Comparison of ENCODE assay signal across 23 mouse cellular contexts in the genomic region with DNA sequence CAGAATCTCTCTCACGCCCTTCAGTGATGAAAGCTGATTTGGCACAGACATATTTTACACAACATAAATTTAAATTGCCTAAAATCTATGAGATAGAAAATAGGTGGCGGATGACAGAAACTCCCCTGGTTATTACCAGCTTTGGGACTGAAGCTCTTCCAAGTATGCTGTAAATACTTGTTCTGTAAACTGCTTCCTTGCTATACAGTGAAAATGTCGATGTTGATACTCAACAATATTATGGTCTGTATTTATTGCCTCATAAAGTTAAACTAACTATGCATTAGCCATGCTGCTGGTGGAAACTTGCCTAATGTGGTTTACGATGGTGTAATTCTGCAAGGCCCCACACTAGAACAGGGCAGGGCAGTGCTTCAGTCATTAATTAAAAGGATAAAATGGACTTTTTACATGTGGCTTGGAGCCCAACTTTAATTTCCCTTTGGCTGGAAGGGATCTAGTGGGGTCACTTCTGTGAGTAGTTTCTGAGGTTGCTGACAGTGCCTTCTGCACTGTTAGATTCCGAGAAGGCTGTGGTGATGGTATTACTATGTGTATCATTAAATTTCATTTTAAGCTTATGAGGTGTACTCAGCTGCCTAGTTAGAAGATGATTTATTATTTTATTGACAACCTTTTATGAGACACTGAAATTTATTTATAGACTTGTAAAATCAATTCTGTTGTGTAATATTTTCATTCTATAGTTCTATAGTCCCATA.
DNase-seq lines count a peak whose midpoint lies in the region; ATAC-seq and TF ChIP-seq lines count a peak whose summit lies in the region.
"Had no signal": no experiment of that assay in that cellular context is flagged by ENCODE, and none has a peak within 500 bp of the region (broad histone marks: within the 10 kb centered on the region; RNA-seq: fewer than 3 reads in every experiment).

No protein-coding gene starts in this region.

- 45% methylated on average over 5 of the region's 5 CpGs for WGBS in kidney, embryonic 16.5 days
- WGBS in lung, postnatal 0 days, result 55% methylated on average over 5 of the region's 5 CpGs
- 38% methylated on average over 5 of the region's 5 CpGs for WGBS in limb, embryonic 12.5 days
- WGBS in neural tube, embryonic 15.5 days, result 61% methylated on average over 5 of the region's 5 CpGs
- 93% methylated on average over 5 of the region's 5 CpGs for WGBS in forebrain, embryonic 13.5 days

- H3K4me1 ChIP-seq in kidney, embryonic 16.5 days (ENCODE audit: insufficient read depth, low read length), result no peaks in the 10 kb centered on the region
- no peaks in the 10 kb centered on the region for H3K4me1 ChIP-seq in lung, postnatal 0 days (ENCODE audit: insufficient read depth, low read depth, low read length)
- peaks cover 2% of the 10 kb centered on the region; the same call in 1 of the 2 replicates for H3K4me1 ChIP-seq in limb, embryonic 12.5 days (replicated peaks)
- no peaks in the 10 kb centered on the region for H3K4me1 ChIP-seq in neural tube, embryonic 15.5 days
- H3K4me1 ChIP-seq in forebrain, embryonic 13.5 days, result no peaks in the 10 kb centered on the region
- H3K4me1 ChIP-seq: embryonic facial prominence, embryonic 12.5 days; heart, embryonic 15.5 days; hindbrain, embryonic 13.5 days; midbrain, embryonic 10.5 days had no signal

- ATAC-seq in kidney, embryonic 16.5 days (ENCODE audit: low FRiP score, low TSS enrichment), result peak; percentile 79
- ATAC-seq in lung, postnatal 0 days, result no peak
- ATAC-seq in limb, embryonic 12.5 days (ENCODE audit: insufficient number of reproducible peaks, insufficient read depth, low FRiP score, low TSS enrichment, low read depth), result peak; percentile 93
- peak; percentile 80 for ATAC-seq in neural tube, embryonic 15.5 days (ENCODE audit: low FRiP score)
- ATAC-seq in forebrain, embryonic 13.5 days, result no peak
- ATAC-seq: midbrain, embryonic 16.5 days had no signal

- no peak overlapping the region for H3K27ac ChIP-seq in kidney, embryonic 16.5 days (ENCODE audit: low read length)
- no peak overlapping the region for H3K27ac ChIP-seq in lung, postnatal 0 days (ENCODE audit: low read length)
- no peak overlapping the region for H3K27ac ChIP-seq in limb, embryonic 12.5 days
- H3K27ac ChIP-seq in neural tube, embryonic 15.5 days (replicated peaks), result no peak overlapping the region
- H3K27ac ChIP-seq in forebrain, embryonic 13.5 days, result no peak overlapping the region
- H3K27ac ChIP-seq: embryonic facial prominence, embryonic 12.5 days; gastrocnemius, adult 2 months; heart, embryonic 15.5 days; hindbrain, embryonic 13.5 days; layer of hippocampus, adult 2 months; midbrain, embryonic 10.5 days had no signal

- no peak overlapping the region for H3K4me3 ChIP-seq in kidney, embryonic 16.5 days (ENCODE audit: low read length)
- H3K4me3 ChIP-seq in lung, postnatal 0 days (ENCODE audit: low read depth, low read length), result no peak overlapping the region
- H3K4me3 ChIP-seq in limb, embryonic 12.5 days (replicated peaks), result no peak overlapping the region
- H3K4me3 ChIP-seq in neural tube, embryonic 15.5 days (replicated peaks), result no peak overlapping the region
- H3K4me3 ChIP-seq in forebrain, embryonic 13.5 days, result no peak overlapping the region
- H3K4me3 ChIP-seq: embryonic facial prominence, embryonic 12.5 days; gastrocnemius, adult 2 months; heart, embryonic 15.5 days; hindbrain, embryonic 13.5 days; layer of hippocampus, adult 2 months; midbrain, embryonic 10.5 days; myocyte had no signal

- no peak overlapping the region for H3K9ac ChIP-seq in kidney, embryonic 16.5 days (replicated peaks; ENCODE audit: low read length)
- no peak overlapping the region for H3K9ac ChIP-seq in lung, postnatal 0 days (replicated peaks; ENCODE audit: low read depth)
- H3K9ac ChIP-seq in limb, embryonic 12.5 days (replicated peaks), result no peak overlapping the region
- no peak overlapping the region for H3K9ac ChIP-seq in neural tube, embryonic 15.5 days (replicated peaks)
- H3K9ac ChIP-seq in forebrain, embryonic 13.5 days, result no peak overlapping the region
- H3K9ac ChIP-seq: embryonic facial prominence, embryonic 12.5 days; heart, embryonic 15.5 days; hindbrain, embryonic 13.5 days had no signal

- H3K9me3 ChIP-seq in kidney, embryonic 16.5 days (ENCODE audit: low read length), result peaks cover 11% of the 10 kb centered on the region
- no peaks in the 10 kb centered on the region for H3K9me3 ChIP-seq in lung, postnatal 0 days (ENCODE audit: low read length)
- H3K9me3 ChIP-seq in limb, embryonic 12.5 days, result peaks cover 6% of the 10 kb centered on the region
- H3K9me3 ChIP-seq in neural tube, embryonic 15.5 days (replicated peaks), result no peaks in the 10 kb centered on the region
- H3K9me3 ChIP-seq in forebrain, embryonic 13.5 days (replicated peaks), result no peaks in the 10 kb centered on the region
- H3K9me3 ChIP-seq: embryonic facial prominence, embryonic 12.5 days; hindbrain, embryonic 13.5 days; midbrain, embryonic 10.5 days had no signal

- no peak for DNase-seq in kidney, postnatal 36 days
- DNase-seq in lung, postnatal 0 days (ENCODE audit: low spot score), result peak; percentile 18
- DNase-seq in lung, postnatal 10 days, result no peak
- DNase-seq: adrenal gland, postnatal 10 days; cerebellum, adult 2 months; cerebellum, postnatal 25 days; gastrocnemius, adult 2 months; heart, postnatal 36 days; layer of hippocampus, postnatal 36 days; retina, postnatal 1 day; right cerebral cortex, postnatal 25 days; spleen, adult 18-20 months had no signal

- H3K27me3 ChIP-seq in kidney, embryonic 16.5 days (ENCODE audit: insufficient read depth, low read length), result no peaks in the 10 kb centered on the region
- H3K27me3 ChIP-seq in lung, postnatal 0 days (replicated peaks; ENCODE audit: insufficient read depth, low read length), result no peaks in the 10 kb centered on the region
- no peaks in the 10 kb centered on the region for H3K27me3 ChIP-seq in limb, embryonic 12.5 days
- no peaks in the 10 kb centered on the region for H3K27me3 ChIP-seq in neural tube, embryonic 15.5 days (replicated peaks)
- no peaks in the 10 kb centered on the region for H3K27me3 ChIP-seq in forebrain, embryonic 13.5 days
- H3K27me3 ChIP-seq: embryonic facial prominence, embryonic 12.5 days; heart, embryonic 15.5 days; hindbrain, embryonic 13.5 days had no signal

- TF ChIP-seq CTCF in lung, postnatal 0 days (IDR thresholded peaks at IDR 0.05), result no peak

- no peak overlapping the region for H3K4me2 ChIP-seq in kidney, embryonic 16.5 days (replicated peaks; ENCODE audit: low read depth, low read length)
- H3K4me2 ChIP-seq in lung, postnatal 0 days (replicated peaks; ENCODE audit: low read depth, low read length), result no peak overlapping the region
- H3K4me2 ChIP-seq in limb, embryonic 12.5 days, result no peak overlapping the region
- no peak overlapping the region for H3K4me2 ChIP-seq in neural tube, embryonic 15.5 days
- no peak overlapping the region for H3K4me2 ChIP-seq in forebrain, embryonic 13.5 days
- H3K4me2 ChIP-seq: embryonic facial prominence, embryonic 12.5 days; heart, embryonic 15.5 days; hindbrain, embryonic 13.5 days had no signal

- TF ChIP-seq EP300 in lung, postnatal 0 days (IDR thresholded peaks at IDR 0.05), result no peak

- no peaks in the 10 kb centered on the region for H3K36me3 ChIP-seq in kidney, embryonic 16.5 days (ENCODE audit: insufficient read depth, low read length)
- no peaks in the 10 kb centered on the region for H3K36me3 ChIP-seq in lung, postnatal 0 days (ENCODE audit: insufficient read depth, low read length)
- H3K36me3 ChIP-seq in limb, embryonic 12.5 days, result no peaks in the 10 kb centered on the region
- H3K36me3 ChIP-seq in neural tube, embryonic 15.5 days, result no peaks in the 10 kb centered on the region
- H3K36me3 ChIP-seq in forebrain, embryonic 13.5 days (ENCODE audit: poor library complexity, severe bottlenecking), result no peaks in the 10 kb centered on the region
- H3K36me3 ChIP-seq: embryonic facial prominence, embryonic 12.5 days; heart, embryonic 15.5 days; hindbrain, embryonic 13.5 days; midbrain, embryonic 10.5 days had no signal

Comparison
In these comparisons a context has a peak if more than half of its experiments do, and no peak if none do; other contexts are left out.
1. ATAC-seq: peak in kidney, embryonic 16.5 days (single experiment), limb, embryonic 12.5 days (single experiment) and neural tube, embryonic 15.5 days (single experiment); none in lung, postnatal 0 days (single experiment) and forebrain, embryonic 13.5 days (single experiment).